Mouse (Mus musculus) hindbrain, postnatal 0 days (tissue): ENCODE data around the gene Shroom3. TPM values are rescaled to one million over a fixed set of nuclear protein-coding genes. Genes with fewer than 3 reads are reported as not detected.

ENCODE experiments used
- ATAC-seq: fragments of 200-750 bp; cut with Nextera tagmentation; 2 replicates; pipeline ENCODE4 v1.8.0; 2017; ENCODE audit warnings: mild to moderate bottlenecking, moderate TSS enrichment, moderate library complexity
- DNase-seq: peaks from one replicate; pipeline ENCODE4 v3.0.0-alpha.2; 2015; ENCODE audit warnings: low spot score
- H3K27ac ChIP-seq: fragments of 300-500 bp; sonication (generic); 2 replicates; pipeline ENCODE4 v1.5.1; 2014; ENCODE audit warnings: mild to moderate bottlenecking
- H3K27me3 ChIP-seq: fragments of 300-500 bp; sonication (generic); 2 replicates; pipeline ENCODE4 v1.6.1; 2014; ENCODE audit warnings: low read length, mixed read lengths; ENCODE audit not compliant: insufficient read depth
- H3K36me3 ChIP-seq: fragments of 300-500 bp; sonication (generic); 2 replicates; pipeline ENCODE4 v1.6.1; 2014; ENCODE audit warnings: low read length, mixed read lengths; ENCODE audit not compliant: insufficient read depth
- H3K4me1 ChIP-seq: fragments of 300-500 bp; sonication (generic); 2 replicates; pipeline ENCODE4 v1.6.1; 2014; ENCODE audit warnings: antibody characterized with exemption, low read length, mixed read lengths; ENCODE audit not compliant: insufficient read depth
- H3K4me2 ChIP-seq: fragments of 300-500 bp; sonication (generic); 2 replicates; pipeline ENCODE4 v1.6.1; 2014; ENCODE audit warnings: low read depth, mild to moderate bottlenecking, low read length, moderate library complexity, mixed read lengths
- H3K4me3 ChIP-seq: fragments of 300-500 bp; sonication (generic); 2 replicates; pipeline ENCODE4 v1.5.1; 2014; ENCODE audit warnings: low read length
- H3K9ac ChIP-seq: fragments of 300-500 bp; sonication (generic); replicated peaks from 2 replicates; pipeline ENCODE4 v1.6.1; 2014; ENCODE audit warnings: mild to moderate bottlenecking, low read length, moderate library complexity, mixed read lengths
- H3K9me3 ChIP-seq: fragments of 300-500 bp; sonication (generic); 2 replicates; pipeline ENCODE4 v1.6.1; 2016; ENCODE audit warnings: low read length, mixed read lengths
- CTCF ChIP-seq: IDR thresholded peaks from 2 replicates; pipeline ENCODE4 v1.5.1; 2016; ENCODE audit warnings: antibody characterized with exemption, control low read depth, low read depth
- WGBS: fragments of 180-500 bp; shearing (Covaris S2); extraction: QIAGEN DNeasy Blood & Tissue Kit; methylation state at CpG from one replicate; pipeline ENCODE4 v1.1.7; 2014; 5-methylcytosine and 5-hydroxymethylcytosine counted together
- polyA plus RNA-seq: library from polyadenylated mRNA; unstranded; fragments of >200 nt; fragmentation: Nextera tagmentation; extraction: Ambion mirVana; gene quantifications from 2 replicates; pipeline ENCODE4 v1.2.1, GENCODE M21; 2015
- total RNA-seq: library from RNA; depleted of rRNA; stranded (reverse); fragments of >200 nt; gene quantifications from 2 replicates; pipeline ENCODE4 v1.2.3, GENCODE M21; 2014; rRNA removed

The Shroom3 gene
- total RNA-seq (9.7 and 18.9 TPM in 2 replicates), polyA plus RNA-seq (1.1 and 1.2 TPM in 2 replicates)

DNA sequence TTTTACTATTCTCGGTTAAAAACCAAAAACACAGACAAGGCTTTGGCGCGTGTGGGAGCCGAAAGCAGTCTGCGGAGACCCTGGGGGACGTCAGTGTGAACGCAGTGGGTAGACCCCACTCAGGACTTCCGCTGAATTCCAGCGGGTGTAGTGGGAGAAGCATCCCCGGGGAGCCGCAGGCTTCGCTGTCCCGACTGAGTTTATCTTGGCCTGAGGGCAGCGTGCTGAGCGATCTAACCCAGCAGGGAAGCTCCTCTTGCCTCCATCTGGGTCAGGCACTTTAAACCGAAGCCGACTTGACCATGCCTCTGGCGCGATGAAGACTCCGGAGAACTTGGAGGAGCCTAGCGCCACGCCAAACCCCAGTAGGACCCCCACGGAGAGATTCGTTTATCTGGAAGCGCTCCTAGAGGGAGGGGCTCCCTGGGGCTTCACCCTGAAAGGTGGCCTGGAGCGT lies at the start of gene Shroom3:
Gene Shroom3, plus strand, starts transcription at position 85 of the 457 bp plus-strand sequence.
- Histone ChIP-seq H3K36me3 (no peaks in the 10 kb centered on the region), H3K4me2 (peak within 1 kb of the TSS; percentile 99), H3K4me1 (no peaks in the 10 kb centered on the region; the same call in 1 of the 2 replicates), H3K4me3 (peak within 1 kb of the TSS; percentile 56), H3K9ac (peak within 1 kb of the TSS; percentile 48), H3K27ac (peak within 1 kb of the TSS; percentile 45; the same call in 1 of the 2 replicates), H3K9me3 (no peaks in the 10 kb centered on the region), H3K27me3 (no peaks in the 10 kb centered on the region)
- ATAC-seq (0 out of 2 replicates have a peak, but pooled peaks have one; percentile 22), DNase-seq (peak; percentile 32)
- no peak for TF ChIP-seq CTCF
- under 1% methylated on average over 26 of the region's 26 CpGs for WGBS

DNA sequence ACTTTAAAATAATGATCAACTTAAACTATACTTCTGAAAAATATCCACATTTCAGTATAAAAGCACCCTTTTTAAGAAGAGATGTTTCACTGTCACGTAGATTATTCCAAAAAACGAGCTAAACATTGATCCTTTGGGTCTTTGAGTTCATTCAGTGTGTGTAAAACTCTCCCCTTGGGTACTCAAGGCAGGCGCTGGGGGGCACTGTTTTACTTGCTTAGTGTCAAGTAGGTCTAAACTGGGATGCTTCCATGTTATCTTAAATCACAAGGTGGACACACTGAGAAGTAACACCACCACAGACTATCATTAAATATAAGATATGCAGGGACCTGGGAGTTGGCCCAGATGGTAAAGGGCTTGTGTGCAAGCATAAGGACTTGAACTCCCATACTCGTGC lies 49.7 kb upstream of the Shroom3 start:
- Histone ChIP-seq H3K9me3 (no peaks in the 10 kb centered on the region), H3K4me1 (no peaks in the 10 kb centered on the region), H3K4me3 (no peak overlapping the region), H3K27me3 (no peaks in the 10 kb centered on the region), H3K9ac (no peak overlapping the region), H3K36me3 (no peaks in the 10 kb centered on the region), H3K4me2 (no peak overlapping the region), H3K27ac (no peak overlapping the region)
- ATAC-seq, result no peak
- 69% methylated on average over 4 of the region's 4 CpGs for WGBS
- DNase-seq, result no peak
- TF ChIP-seq CTCF, result no peak

DNA sequence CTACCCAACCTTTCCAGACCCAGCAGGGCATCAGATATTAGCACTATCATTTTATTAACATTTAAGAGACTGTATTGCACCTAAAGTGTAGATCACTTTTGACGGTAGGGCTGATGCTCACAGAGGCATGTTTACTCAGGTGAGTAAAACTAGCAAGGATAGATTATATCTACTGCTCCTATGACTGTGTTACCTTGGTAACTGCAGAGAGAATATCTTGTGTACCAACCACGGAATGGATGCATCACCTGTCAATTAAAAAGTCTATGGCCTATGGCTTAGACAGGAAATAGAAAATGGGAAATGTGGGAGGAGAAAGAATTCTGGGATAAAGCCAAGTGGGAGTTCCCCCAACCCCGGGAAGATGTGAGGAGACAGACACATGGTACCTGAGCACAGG lies 48.3 kb upstream of the Shroom3 start:
- 77% methylated on average over 3 of the region's 3 CpGs for WGBS
- Histone ChIP-seq H3K27me3 (no peaks in the 10 kb centered on the region), H3K36me3 (no peaks in the 10 kb centered on the region), H3K4me1 (no peaks in the 10 kb centered on the region), H3K4me3 (no peak overlapping the region), H3K4me2 (no peak overlapping the region), H3K9me3 (no peaks in the 10 kb centered on the region), H3K27ac (no peak overlapping the region), H3K9ac (no peak overlapping the region)
- no peak for TF ChIP-seq CTCF
- ATAC-seq (peak; percentile 49; the same call in 1 of the 2 replicates), DNase-seq (no peak)

DNA sequence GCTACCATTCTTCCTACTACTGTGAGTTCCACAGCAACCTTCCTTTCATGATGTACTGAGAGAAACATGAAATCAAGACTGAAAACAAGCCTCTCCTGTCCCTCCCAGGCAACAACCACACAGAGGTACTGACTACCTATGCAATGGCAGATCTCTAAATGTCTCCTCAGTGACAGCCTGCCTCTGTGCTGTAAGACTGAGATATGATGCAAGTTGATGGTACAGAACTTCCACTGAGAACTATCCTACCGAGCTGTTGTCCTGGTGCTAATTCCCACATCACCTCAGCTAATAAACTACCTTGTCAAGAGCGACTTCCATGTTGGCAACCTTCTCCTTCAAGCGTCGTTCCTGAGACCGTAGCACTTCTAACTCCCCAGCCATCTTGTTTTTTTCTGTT lies 47.3 kb upstream of the Shroom3 start:
- H3K4me3 ChIP-seq, result no peak overlapping the region
- ATAC-seq, result no peak
- 87% methylated on average over 5 of the region's 5 CpGs for WGBS

DNA sequence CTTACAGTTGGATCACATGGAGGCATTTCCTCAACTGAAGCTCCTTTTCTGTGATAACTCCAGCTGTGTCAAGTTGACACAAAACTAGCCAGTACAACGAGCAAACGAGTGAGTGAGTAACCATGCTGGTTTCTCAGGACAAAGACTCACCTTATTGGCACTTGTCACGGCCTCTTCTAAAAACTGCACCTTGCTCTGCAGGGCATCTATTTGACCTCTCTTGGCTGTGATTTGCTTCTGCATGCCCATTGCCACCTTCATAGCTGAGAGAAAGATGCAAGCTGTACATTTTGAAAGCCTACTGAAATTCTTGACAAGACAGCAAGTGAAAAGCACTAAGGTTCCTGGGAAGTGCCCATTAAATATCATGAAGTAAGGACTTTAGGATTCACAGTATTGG lies 42.4 kb upstream of the Shroom3 start:
- H3K27ac ChIP-seq, result no peak overlapping the region
- H3K9me3 ChIP-seq, result no peaks in the 10 kb centered on the region
- H3K36me3 ChIP-seq, result no peaks in the 10 kb centered on the region
- TF ChIP-seq CTCF, result no peak
- WGBS, result 82% methylated on average over 3 of the region's 3 CpGs
- H3K4me2 ChIP-seq, result no peak overlapping the region
- H3K4me1 ChIP-seq, result no peaks in the 10 kb centered on the region
- no peak for ATAC-seq
- no peak overlapping the region for H3K9ac ChIP-seq
- no peaks in the 10 kb centered on the region for H3K27me3 ChIP-seq
- no peak for DNase-seq
- no peak overlapping the region for H3K4me3 ChIP-seq

More for the DNA sequence above, 47.3 kb upstream of the Shroom3 start:
- Histone ChIP-seq H3K4me1 (no peaks in the 10 kb centered on the region), H3K4me2 (no peak overlapping the region), H3K9me3 (no peaks in the 10 kb centered on the region), H3K27ac (no peak overlapping the region), H3K27me3 (no peaks in the 10 kb centered on the region), H3K36me3 (no peaks in the 10 kb centered on the region), H3K9ac (no peak overlapping the region)
- no peak for TF ChIP-seq CTCF
- DNase-seq, result no peak

DNA sequence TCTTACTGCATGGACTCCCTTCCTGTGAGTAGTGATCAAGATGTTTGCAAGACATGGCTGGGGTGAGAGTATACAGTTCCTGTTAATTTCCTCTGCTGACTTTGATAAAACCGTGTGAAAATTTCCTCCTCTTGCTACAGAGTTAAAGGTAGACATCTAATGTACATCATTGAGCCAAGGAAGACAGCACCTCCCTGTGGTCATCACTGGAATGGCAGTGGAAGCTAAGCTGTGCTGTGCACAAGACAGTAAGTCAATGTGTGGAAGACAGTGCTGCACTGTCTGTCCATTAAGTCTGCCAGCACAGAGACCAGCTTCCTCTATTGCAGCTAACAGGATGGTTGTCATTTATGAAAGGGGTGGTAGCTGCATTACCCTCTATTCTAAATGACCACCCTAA lies 27.0 kb upstream of the Shroom3 start:
- no peak overlapping the region for H3K4me2 ChIP-seq
- no peak overlapping the region for H3K4me3 ChIP-seq
- peak; percentile 79 for TF ChIP-seq CTCF
- H3K27me3 ChIP-seq, result no peaks in the 10 kb centered on the region
- DNase-seq, result peak; percentile 80
- no peaks in the 10 kb centered on the region for H3K9me3 ChIP-seq
- no peak overlapping the region for H3K9ac ChIP-seq
- H3K36me3 ChIP-seq, result no peaks in the 10 kb centered on the region
- H3K27ac ChIP-seq, result no peak overlapping the region
- peak; percentile 64; the same call in 1 of the 2 replicates for ATAC-seq
- H3K4me1 ChIP-seq, result no peaks in the 10 kb centered on the region
- WGBS, result 2% methylated on average over 1 of the region's 1 CpGs

DNA sequence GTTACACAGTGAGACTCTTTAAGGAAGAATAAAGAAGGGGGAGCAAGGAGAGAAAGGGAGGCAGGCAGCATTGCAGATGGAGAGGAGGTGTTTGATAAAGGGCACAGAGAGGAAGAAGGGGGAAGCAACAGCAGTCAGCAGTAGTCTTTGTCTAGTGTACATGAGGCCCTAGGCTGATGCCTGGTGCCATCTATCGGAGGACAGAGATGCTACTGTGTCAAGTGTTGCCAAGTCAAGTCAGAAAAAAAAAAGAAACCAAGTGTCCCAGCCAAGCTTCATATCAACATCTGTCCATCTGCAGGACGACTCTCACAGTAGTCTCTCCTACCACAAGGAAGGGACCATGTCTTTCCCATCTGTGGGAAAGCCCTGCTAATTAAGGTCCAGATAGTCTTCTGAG lies 18.9 kb upstream of the Shroom3 start:
- Histone ChIP-seq H3K4me1 (no peaks in the 10 kb centered on the region), H3K27ac (no peak overlapping the region), H3K27me3 (no peaks in the 10 kb centered on the region), H3K9me3 (no peaks in the 10 kb centered on the region), H3K36me3 (no peaks in the 10 kb centered on the region), H3K4me2 (no peak overlapping the region), H3K4me3 (no peak overlapping the region), H3K9ac (no peak overlapping the region)
- no peak for ATAC-seq
- 60% methylated on average over 2 of the region's 2 CpGs for WGBS
- TF ChIP-seq CTCF, result 0 out of 2 replicates have a peak, but pooled peaks have one; percentile 25
- no peak for DNase-seq
